ENCODE assay signal across 18 mouse cellular contexts in genomic region chr13:90745063-90745462, GRCm38 (mm10).
DNase-seq lines count a peak whose midpoint lies in the region; ATAC-seq and TF ChIP-seq lines count a peak whose summit lies in the region.
"Had no signal": no experiment of that assay in that cellular context is flagged by ENCODE, and none has a peak within 500 bp of the region (broad histone marks: within the 10 kb centered on the region; RNA-seq: fewer than 3 reads in every experiment).

No protein-coding gene starts in this region.

- no peak overlapping the region for H3K9ac ChIP-seq in limb, embryonic 13.5 days
- no peak overlapping the region for H3K9ac ChIP-seq in limb, embryonic 14.5 days (ENCODE audit: low read depth, low read length, severe bottlenecking)
- H3K9ac ChIP-seq: embryonic facial prominence, embryonic 15.5 days; forebrain, embryonic 15.5 days; liver, embryonic 14.5 days; midbrain, embryonic 15.5 days had no signal

- no peaks in the 10 kb centered on the region for H3K9me3 ChIP-seq in limb, embryonic 13.5 days
- no peaks in the 10 kb centered on the region for H3K9me3 ChIP-seq in limb, embryonic 10.5 days (replicated peaks)
- no peaks in the 10 kb centered on the region for H3K9me3 ChIP-seq in limb, embryonic 14.5 days (ENCODE audit: control insufficient read depth, low read length)
- H3K9me3 ChIP-seq: embryonic facial prominence, embryonic 15.5 days; forebrain, embryonic 15.5 days; G1E; midbrain, embryonic 15.5 days had no signal

- no peak for TF ChIP-seq CTCF in embryonic fibroblast, embryonic 13.5 days (IDR thresholded peaks at IDR 0.05; ENCODE audit: borderline replicate concordance, insufficient read depth, low read length)

- no peaks in the 10 kb centered on the region for H3K27me3 ChIP-seq in limb, embryonic 13.5 days
- no peaks in the 10 kb centered on the region for H3K27me3 ChIP-seq in limb, embryonic 10.5 days (ENCODE audit: low read depth, poor library complexity, severe bottlenecking)
- no peaks in the 10 kb centered on the region for H3K27me3 ChIP-seq in limb, embryonic 14.5 days (ENCODE audit: control insufficient read depth, insufficient read depth, low read length)
- H3K27me3 ChIP-seq: embryonic facial prominence, embryonic 15.5 days; forebrain, embryonic 15.5 days; midbrain, embryonic 15.5 days had no signal

- H3K36me3 ChIP-seq in limb, embryonic 13.5 days = no peaks in the 10 kb centered on the region
- H3K36me3 ChIP-seq in limb, embryonic 10.5 days = no peaks in the 10 kb centered on the region
- no peaks in the 10 kb centered on the region for H3K36me3 ChIP-seq in limb, embryonic 14.5 days (ENCODE audit: control insufficient read depth, insufficient read depth, low read length)
- H3K36me3 ChIP-seq: embryonic facial prominence, embryonic 15.5 days; forebrain, embryonic 15.5 days; G1E; midbrain, embryonic 15.5 days had no signal

- H3K4me3 ChIP-seq in limb, embryonic 13.5 days = no peak overlapping the region
- no peak overlapping the region for H3K4me3 ChIP-seq in limb, embryonic 10.5 days
- no peak overlapping the region for H3K4me3 ChIP-seq in embryonic fibroblast, embryonic 13.5 days (ENCODE audit: insufficient read depth, low read length)
- H3K4me3 ChIP-seq in limb, embryonic 14.5 days (replicated peaks; ENCODE audit: low read length) = no peak overlapping the region
- H3K4me3 ChIP-seq: embryonic facial prominence, embryonic 15.5 days; forebrain, embryonic 15.5 days; midbrain, embryonic 15.5 days had no signal

- TF ChIP-seq POLR2A in embryonic fibroblast, embryonic 13.5 days (IDR thresholded peaks at IDR 0.05; ENCODE audit: low read depth, low read length) = no peak
- TF ChIP-seq POLR2A in limb, embryonic 14.5 days (IDR thresholded peaks at IDR 0.05; ENCODE audit: borderline replicate concordance, extremely low read depth, insufficient read depth, insufficient read length) = no peak

- DNase-seq in adrenal gland, postnatal 14 days = peak; percentile 15
- no peak for DNase-seq in adrenal gland, adult 8-10 months
- no peak for DNase-seq in limb, embryonic 10.5 days (ENCODE audit: low spot score)
- peak; percentile 66 for DNase-seq in limb, embryonic 14.5 days (ENCODE audit: low spot score)
- DNase-seq in thymus, postnatal 10 days (ENCODE audit: low spot score in 2 of 2) = no peak
- no peak for DNase-seq in left cerebral cortex, adult 8-10 months (ENCODE audit: low spot score in 2 of 2)
- DNase-seq: cerebellum, postnatal 36 days; kidney, postnatal 4 days; spleen, adult 18-20 months had no signal

- H3K4me1 ChIP-seq in limb, embryonic 13.5 days = peaks cover 6% of the 10 kb centered on the region; the same call in 1 of the 2 replicates
- H3K4me1 ChIP-seq in limb, embryonic 10.5 days = no peaks in the 10 kb centered on the region
- peaks cover 2% of the 10 kb centered on the region; the same call in 1 of the 2 replicates for H3K4me1 ChIP-seq in embryonic fibroblast, embryonic 13.5 days (ENCODE audit: control insufficient read depth, insufficient read depth, low read length)
- H3K4me1 ChIP-seq in limb, embryonic 14.5 days (ENCODE audit: control insufficient read depth, insufficient read depth, low read length) = peaks cover 10% of the 10 kb centered on the region
- H3K4me1 ChIP-seq: embryonic facial prominence, embryonic 15.5 days; forebrain, embryonic 15.5 days; midbrain, embryonic 15.5 days had no signal

- 0 out of 2 replicates have a peak overlapping the region, but pooled peaks have one; percentile 48 for H3K27ac ChIP-seq in limb, embryonic 13.5 days
- no peak overlapping the region for H3K27ac ChIP-seq in limb, embryonic 10.5 days
- H3K27ac ChIP-seq in embryonic fibroblast, embryonic 13.5 days (ENCODE audit: insufficient read depth, low read length) = 0 out of 2 replicates have a peak overlapping the region, but pooled peaks have one; percentile 15
- H3K27ac ChIP-seq in limb, embryonic 14.5 days (replicated peaks; ENCODE audit: low read depth, low read length) = 0 out of 2 replicates have a peak overlapping the region, but pooled peaks have one; percentile 21
- H3K27ac ChIP-seq: embryonic facial prominence, embryonic 15.5 days; forebrain, embryonic 15.5 days; liver, embryonic 14.5 days; macrophage; midbrain, embryonic 15.5 days; stomach, postnatal 0 days had no signal

- 20% methylated on average over 1 of the region's 1 CpGs for WGBS in limb, embryonic 13.5 days
- 42% methylated on average over 1 of the region's 1 CpGs for WGBS in limb, embryonic 10.5 days
- 0% methylated on average over 1 of the region's 1 CpGs for WGBS in limb, embryonic 14.5 days

- H3K4me2 ChIP-seq in limb, embryonic 13.5 days (replicated peaks) = no peak overlapping the region
- no peak overlapping the region for H3K4me2 ChIP-seq in limb, embryonic 14.5 days (replicated peaks; ENCODE audit: low read depth, low read length, severe bottlenecking)
- H3K4me2 ChIP-seq: embryonic facial prominence, embryonic 15.5 days; forebrain, embryonic 15.5 days; midbrain, embryonic 15.5 days had no signal

- ATAC-seq in limb, embryonic 13.5 days (ENCODE audit: low FRiP score, low read depth) = no peak
- no peak for ATAC-seq in limb, embryonic 14.5 days (ENCODE audit: low FRiP score, low read depth)
- ATAC-seq: forebrain, embryonic 15.5 days; midbrain, embryonic 15.5 days had no signal

Comparison
In these comparisons a context has a peak if more than half of its experiments do, and no peak if none do; other contexts are left out.
1. DNase-seq: peak in adrenal gland, postnatal 14 days (single experiment) and limb, embryonic 14.5 days (single experiment); none in adrenal gland, adult 8-10 months (single experiment), limb, embryonic 10.5 days (single experiment), thymus, postnatal 10 days (0 of 2) and left cerebral cortex, adult 8-10 months (0 of 2).